Mouse (Mus musculus) cortical plate, adult 2 months (tissue): ENCODE data around the gene Fkbp5.
A peak's percentile ranks its signal among the peaks of the same experiment; 100 is the strongest.

Source experiments
- CTCF ChIP-seq: fragments of 200-500 bp; IDR thresholded peaks from 2 replicates; pipeline ENCODE4 v1.5.1; 2011; ENCODE audit warnings: mild to moderate bottlenecking, control low read depth, low read length; ENCODE audit not compliant: insufficient read depth; ENCODE audit errors: extremely low read depth
- POLR2A ChIP-seq: fragments of 200-500 bp; IDR thresholded peaks from 2 replicates; pipeline ENCODE4 v1.6.1; 2011; ENCODE audit warnings: mild to moderate bottlenecking, low read length, control low read depth; ENCODE audit not compliant: insufficient read depth; ENCODE audit errors: extremely low read depth

DNA sequence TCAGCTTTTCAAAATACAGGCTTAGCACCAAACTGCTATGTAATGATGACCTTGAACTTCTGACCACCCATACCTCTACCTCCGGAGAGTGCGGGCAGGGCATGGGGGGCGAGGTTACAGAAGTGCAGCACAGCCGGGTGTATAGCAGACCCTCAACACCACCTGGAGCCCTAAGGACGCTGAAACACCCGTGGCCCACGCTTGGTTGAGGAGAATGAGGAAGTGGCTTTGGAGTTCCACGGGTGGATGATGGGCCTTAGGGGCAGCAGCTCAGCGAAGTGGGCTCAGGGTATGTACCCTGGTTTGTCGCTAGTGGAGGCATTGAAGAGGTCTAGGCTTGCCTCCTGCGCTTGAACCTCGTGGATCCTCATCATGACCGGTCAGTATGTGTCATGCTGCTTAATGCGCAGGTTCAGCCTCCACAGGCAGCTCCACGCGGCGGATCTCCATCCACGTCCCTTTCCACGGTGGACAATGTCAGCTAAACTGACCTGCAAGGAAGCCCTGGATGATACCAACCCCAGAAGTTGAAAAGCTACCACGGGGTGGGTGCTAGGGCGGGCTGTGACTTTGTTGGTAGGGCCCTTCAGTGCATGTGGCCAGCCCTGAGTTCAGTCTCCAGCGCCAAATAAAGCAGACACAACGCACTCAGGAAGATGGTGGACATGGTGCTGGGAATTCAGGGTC is 6.8 kb upstream of the Fkbp5 start:
- no peak for TF ChIP-seq CTCF
- 0 out of 2 replicates have a peak, but pooled peaks have one; percentile 1 for TF ChIP-seq POLR2A
